Mouse (Mus musculus) brown adipose tissue, adult 24 weeks (tissue): ENCODE measurements at regions not wholly inside any gene's neighbourhood (a gene's known extent, or its start where the extent isn't known, plus 50 kb on each side); places are given as distances from the start of the nearest gene placed in this dataset.

Source experiments
- H3K27ac ChIP-seq: fragments of 200-500 bp; replicated peaks from 2 replicates; pipeline ENCODE4 v1.5.1; 2012; ENCODE audit warnings: low read depth, mild to moderate bottlenecking, low read length
- H3K4me1 ChIP-seq: fragments of 200-500 bp; 2 replicates; pipeline ENCODE4 v1.6.1; 2012; ENCODE audit warnings: low read length, mixed read lengths; ENCODE audit not compliant: control insufficient read depth, insufficient read depth, insufficient read length
- H3K4me3 ChIP-seq: fragments of 200-500 bp; 2 replicates; pipeline ENCODE4 v1.5.1; 2012; ENCODE audit warnings: low read depth, mild to moderate bottlenecking, low read length, moderate library complexity; ENCODE audit not compliant: insufficient read depth

DNA sequence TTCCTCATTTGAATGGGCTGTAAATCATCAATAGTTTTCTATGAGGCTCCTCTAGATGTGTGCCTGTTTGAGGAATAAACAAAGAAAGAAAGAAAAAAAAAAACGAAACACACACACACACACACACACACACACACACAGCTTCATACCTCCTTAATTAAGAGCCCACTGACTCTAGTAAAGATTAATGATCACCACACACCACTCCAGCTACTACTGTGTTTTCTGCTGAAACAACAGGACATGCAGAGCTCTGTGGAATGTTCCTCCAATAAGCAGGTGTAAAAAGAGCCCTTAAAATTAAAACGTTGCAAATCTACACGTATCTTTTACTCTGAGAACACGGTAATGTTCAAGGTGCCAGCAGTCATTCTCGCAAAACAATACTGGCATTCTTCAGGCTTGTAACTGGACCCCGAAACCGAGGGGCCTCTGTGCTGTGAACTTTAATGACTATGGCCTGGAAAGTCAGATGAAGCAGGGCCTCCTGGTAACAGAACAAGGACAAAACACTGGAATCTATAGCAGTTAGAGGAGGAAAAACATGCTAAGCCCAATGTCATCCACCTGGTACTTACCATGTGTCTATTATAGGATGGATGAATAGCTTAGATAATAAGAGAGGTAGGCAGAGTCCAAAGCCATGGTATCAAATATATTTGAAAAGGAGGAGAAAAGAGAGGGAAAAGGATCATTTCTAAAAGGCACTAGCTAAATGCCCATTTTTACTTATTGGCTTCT, 151.7 kb downstream of the Gm11361 start:
- Histone ChIP-seq H3K27ac (no peak overlapping the region), H3K4me3 (no peak overlapping the region), H3K4me1 (no peaks in the 10 kb centered on the region)

DNA sequence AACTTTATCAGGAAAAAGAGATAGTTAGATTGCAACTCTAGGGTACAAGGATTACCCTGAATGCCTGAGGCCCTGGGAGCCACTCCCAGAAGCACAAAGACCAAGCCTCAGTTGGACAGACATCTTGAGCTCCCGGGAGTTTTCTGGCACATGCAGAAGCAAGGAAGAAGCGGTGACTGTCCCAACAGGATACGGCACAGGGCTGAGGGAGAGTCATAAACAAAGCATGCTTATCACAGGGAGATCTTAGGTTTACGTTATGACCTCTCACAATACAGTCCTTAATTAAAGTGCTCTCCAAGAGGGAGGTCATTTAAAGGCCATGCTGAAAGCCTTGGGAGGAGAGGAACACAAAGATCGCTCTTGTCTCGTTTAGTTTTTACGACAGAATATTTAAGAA, 143.1 kb downstream of the Gm11361 start:
- Histone ChIP-seq H3K4me1 (no peaks in the 10 kb centered on the region), H3K27ac (no peak overlapping the region), H3K4me3 (no peak overlapping the region)
